In the genomic region with DNA sequence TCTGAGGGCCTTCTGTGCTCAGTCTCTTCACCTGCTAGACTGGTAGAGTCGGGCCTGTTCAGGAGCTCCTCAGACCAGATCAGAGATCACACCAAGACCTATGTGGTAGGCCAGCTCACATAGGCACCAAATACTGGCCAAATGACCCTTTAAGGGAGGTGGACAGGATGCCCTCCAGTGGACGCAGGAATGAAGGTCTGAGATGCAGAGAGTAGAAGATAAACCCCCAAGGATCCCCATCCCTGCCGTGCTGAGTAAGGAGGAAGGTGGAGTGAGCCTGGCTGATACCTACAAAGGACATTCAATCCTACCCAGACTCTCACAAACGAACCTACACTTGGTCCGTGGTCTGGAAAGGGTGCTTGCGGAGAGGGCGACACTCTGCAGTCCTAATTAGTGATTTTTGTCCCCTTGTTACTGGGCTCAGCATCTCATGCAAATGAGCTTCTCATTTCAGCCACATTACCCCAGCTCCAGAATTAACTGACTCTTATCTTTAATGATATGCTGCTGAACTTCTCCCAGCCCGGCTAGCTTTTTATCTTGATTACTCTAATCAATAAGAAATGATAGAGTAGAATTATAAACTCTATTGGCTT, we compare ENCODE assay signal across 12 mouse cellular contexts. TPM values are rescaled to one million over a fixed set of nuclear protein-coding genes. Genes with fewer than 3 reads are reported as not detected.
DNase-seq lines count a peak whose midpoint lies in the region; ATAC-seq and TF ChIP-seq lines count a peak whose summit lies in the region.
"Had no signal": no experiment of that assay in that cellular context is flagged by ENCODE, and none has a peak within 500 bp of the region (broad histone marks: within the 10 kb centered on the region; RNA-seq: fewer than 3 reads in every experiment).

No protein-coding gene starts in this region.

- H3K9ac ChIP-seq in kidney, embryonic 15.5 days = no peak overlapping the region
- H3K9ac ChIP-seq in liver, postnatal 0 days (replicated peaks) = no peak overlapping the region
- H3K9ac ChIP-seq: embryonic facial prominence, embryonic 12.5 days had no signal

- 0 out of 2 replicates have a peak overlapping the region, but pooled peaks have one; percentile 33 for H3K4me3 ChIP-seq in kidney, embryonic 15.5 days (replicated peaks)
- H3K4me3 ChIP-seq in forebrain, embryonic 10.5 days = peak overlapping the region; percentile 58
- H3K4me3 ChIP-seq in liver, postnatal 0 days (ENCODE audit: low read depth, low read length) = peak overlapping the region; percentile 59; the same call in 1 of the 2 replicates

- no peak overlapping the region for H3K4me2 ChIP-seq in kidney, embryonic 15.5 days
- H3K4me2 ChIP-seq in liver, postnatal 0 days (ENCODE audit: low read depth, low read length) = peak overlapping the region; percentile 93

- no peak for ATAC-seq in kidney, embryonic 15.5 days (replicated peaks; ENCODE audit: low FRiP score)
- no peak for ATAC-seq in liver, postnatal 0 days

- no peak overlapping the region for H3K27ac ChIP-seq in kidney, embryonic 15.5 days
- peak overlapping the region; percentile 96 for H3K27ac ChIP-seq in forebrain, embryonic 10.5 days
- no peak overlapping the region for H3K27ac ChIP-seq in liver, postnatal 0 days (ENCODE audit: low read depth)
- H3K27ac ChIP-seq: embryonic facial prominence, embryonic 12.5 days; macrophage had no signal

- no peaks in the 10 kb centered on the region for H3K36me3 ChIP-seq in kidney, embryonic 15.5 days
- no peaks in the 10 kb centered on the region for H3K36me3 ChIP-seq in forebrain, embryonic 10.5 days (replicated peaks)
- H3K36me3 ChIP-seq in liver, postnatal 0 days (replicated peaks; ENCODE audit: insufficient read depth, low read length) = no peaks in the 10 kb centered on the region
- H3K36me3 ChIP-seq: embryonic facial prominence, embryonic 12.5 days had no signal

- WGBS in kidney, embryonic 15.5 days = 2% methylated on average over 8 of the region's 8 CpGs
- 2% methylated on average over 8 of the region's 8 CpGs for WGBS in forebrain, embryonic 10.5 days
- WGBS in liver, postnatal 0 days (ENCODE audit: insufficient replicate concordance) = 7% methylated on average over 8 of the region's 8 CpGs

- peaks cover 97% of the 10 kb centered on the region for H3K27me3 ChIP-seq in kidney, embryonic 15.5 days
- peaks cover 99% of the 10 kb centered on the region for H3K27me3 ChIP-seq in forebrain, embryonic 10.5 days (ENCODE audit: poor library complexity, severe bottlenecking)
- H3K27me3 ChIP-seq in liver, postnatal 0 days (ENCODE audit: insufficient read depth, low read length) = peaks cover 84% of the 10 kb centered on the region

- DNase-seq in kidney, adult 8-10 months = no peak
- DNase-seq in embryo, embryonic 11 days = peak; percentile 27
- peak; percentile 58 for DNase-seq in forebrain, embryonic 10.5 days (ENCODE audit: extremely low spot score, low spot score)
- DNase-seq in liver, postnatal 0 days = no peak
- DNase-seq in adrenal gland, adult 2 months = no peak
- no peak for DNase-seq in left cerebral cortex, adult 11 months (ENCODE audit: low spot score)
- no peak for DNase-seq in gastrocnemius, postnatal 25 days

- peaks cover 45% of the 10 kb centered on the region for H3K4me1 ChIP-seq in kidney, embryonic 15.5 days
- peaks cover 81% of the 10 kb centered on the region for H3K4me1 ChIP-seq in forebrain, embryonic 10.5 days
- H3K4me1 ChIP-seq in liver, postnatal 0 days (ENCODE audit: insufficient read depth) = peaks cover 13% of the 10 kb centered on the region

- TF ChIP-seq EP300 in liver, postnatal 0 days (IDR thresholded peaks at IDR 0.05; ENCODE audit: low read depth) = no peak

- H3K9me3 ChIP-seq in kidney, embryonic 15.5 days (replicated peaks) = no peaks in the 10 kb centered on the region
- H3K9me3 ChIP-seq in forebrain, embryonic 10.5 days = no peaks in the 10 kb centered on the region
- no peaks in the 10 kb centered on the region for H3K9me3 ChIP-seq in liver, postnatal 0 days (ENCODE audit: low read length)
- H3K9me3 ChIP-seq: embryonic facial prominence, embryonic 12.5 days had no signal

- TF ChIP-seq CTCF in liver, postnatal 0 days (IDR thresholded peaks at IDR 0.05; ENCODE audit: low read depth) = peak; percentile 6; the same call in 1 of the 2 replicates

RNA-seq across cellular contexts. Expression of a gene that starts 50.6 kb away (rescaled TPM):
- polyA plus RNA-seq in kidney, embryonic 15.5 days (2015; fragmentation: Nextera tagmentation; extraction: Ambion mirVana) = 14.5 and 14.9 TPM in 2 replicates
- 44.2 and 44.7 TPM in 2 replicates for polyA plus RNA-seq in forebrain, embryonic 10.5 days (2016; fragmentation: Nextera tagmentation; extraction: Ambion mirVana)
- polyA plus RNA-seq in liver, postnatal 0 days (2015; fragmentation: Nextera tagmentation; extraction: Ambion mirVana) = 10.2 and 12.1 TPM in 2 replicates
- 10 to 100 TPM; 22.9 to 34.0 TPM for total RNA-seq in adrenal gland, adult 2 months (2021)
- polyA plus RNA-seq in adrenal gland, adult 2 months (2012; rRNA removed) = 29.7 and 33.0 TPM in 2 replicates
- total RNA-seq in gastrocnemius, postnatal 25 days (2021) = 10 to 100 TPM; 18.0 to 20.6 TPM

RNA-seq across cellular contexts. Expression of a gene that starts 50.8 kb away (rescaled TPM):
- 0.17 TPM in 1 of 2 replicates, not detected in the other for polyA plus RNA-seq in kidney, embryonic 15.5 days (2015; fragmentation: Nextera tagmentation; extraction: Ambion mirVana)
- 80.9 and 87.7 TPM in 2 replicates for polyA plus RNA-seq in forebrain, embryonic 10.5 days (2016; fragmentation: Nextera tagmentation; extraction: Ambion mirVana)
- polyA plus RNA-seq in liver, postnatal 0 days (2015; fragmentation: Nextera tagmentation; extraction: Ambion mirVana) = not detected in 2 replicates
- total RNA-seq in adrenal gland, adult 2 months (2021) = not detected
- polyA plus RNA-seq in adrenal gland, adult 2 months (2012; rRNA removed) = not detected in 2 replicates
- not detected for total RNA-seq in gastrocnemius, postnatal 25 days (2021)
- total RNA-seq: gastrocnemius, postnatal 4 days had no signal
- polyA plus RNA-seq: macrophage; urinary bladder, adult 2 months had no signal

Comparison
In these comparisons a context has a peak if more than half of its experiments do, and no peak if none do; other contexts are left out.
1. DNase-seq: peak in embryo, embryonic 11 days (single experiment) and forebrain, embryonic 10.5 days (single experiment); none in kidney, adult 8-10 months (0 of 2), liver, postnatal 0 days (single experiment), adrenal gland, adult 2 months (single experiment), left cerebral cortex, adult 11 months (single experiment) and gastrocnemius, postnatal 25 days (single experiment).
2. RNA of a gene that starts 50.8 kb away (polyA plus RNA-seq): 80.9 to 87.7 TPM in forebrain, embryonic 10.5 days; 0.17 TPM in kidney, embryonic 15.5 days, not detected in liver, postnatal 0 days and not detected in adrenal gland, adult 2 months; every median in the first group is over 10 times any median in the second.
3. Peak in every context shown above with its lines, with median percentiles within 50 percentile points of each other: H3K4me3 ChIP-seq.